Mouse (Mus musculus) lung, adult 2 months (tissue): Measurements from ENCODE around the gene Ube3c.

Experiments
- CTCF ChIP-seq: fragments of 200-500 bp; IDR thresholded peaks from 2 replicates; pipeline ENCODE4 v1.5.1; 2011; ENCODE audit warnings: mild to moderate bottlenecking, low read length, control low read depth; ENCODE audit not compliant: insufficient read depth
- POLR2A ChIP-seq: fragments of 200-500 bp; IDR thresholded peaks from 2 replicates; pipeline ENCODE4 v1.6.1; 2011; ENCODE audit warnings: low read depth, mild to moderate bottlenecking, control low read depth, low read length, borderline replicate concordance; ENCODE audit errors: extremely low read depth

DNA sequence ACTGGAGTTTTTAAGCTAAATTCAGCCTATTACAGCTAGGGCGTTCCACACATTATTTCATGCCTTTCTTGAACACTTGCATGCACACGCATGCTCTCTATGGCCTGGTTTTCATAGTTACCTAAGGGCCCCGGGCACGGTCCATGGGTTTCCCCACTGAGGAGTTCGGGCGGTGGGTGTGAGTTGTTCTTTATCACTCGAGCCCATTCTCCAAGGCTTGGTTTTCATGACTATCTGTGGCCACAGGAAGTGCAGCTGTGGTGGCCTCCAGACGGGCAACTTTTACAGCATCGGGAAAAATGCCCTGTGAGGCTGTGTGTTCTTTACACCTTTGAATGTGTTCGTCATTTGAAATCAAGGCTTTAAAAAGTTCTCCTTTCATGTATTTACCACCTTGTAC lies 56.6 kb downstream of the Ube3c start:
- TF ChIP-seq POLR2A (no peak), CTCF (no peak)
